Mouse (Mus musculus): Measurements from ENCODE around the gene Arf3.

Gene Arf3

DNA sequence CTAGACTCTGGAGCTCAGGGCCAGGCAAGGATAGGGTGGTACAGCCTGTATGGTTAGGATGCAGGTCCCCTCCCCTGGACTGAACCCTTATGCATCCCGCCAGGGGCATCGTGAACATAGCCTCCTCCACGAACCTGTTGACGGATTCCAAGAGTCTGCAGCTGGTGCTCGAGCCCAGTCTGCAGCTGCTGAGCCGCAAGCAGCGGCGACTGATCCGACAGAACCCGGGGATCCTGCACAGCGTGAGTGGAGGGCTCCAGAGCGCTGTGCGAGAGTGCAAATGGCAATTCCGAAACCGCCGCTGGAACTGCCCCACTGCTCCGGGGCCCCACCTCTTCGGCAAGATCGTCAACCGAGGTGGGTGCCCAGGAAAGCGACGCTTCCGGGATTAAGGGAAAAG lies 27.7 kb upstream of the Arf3 start:
- DNase-seq (ENCODE audit: low spot score in 2 of 2), result no peak

DNA sequence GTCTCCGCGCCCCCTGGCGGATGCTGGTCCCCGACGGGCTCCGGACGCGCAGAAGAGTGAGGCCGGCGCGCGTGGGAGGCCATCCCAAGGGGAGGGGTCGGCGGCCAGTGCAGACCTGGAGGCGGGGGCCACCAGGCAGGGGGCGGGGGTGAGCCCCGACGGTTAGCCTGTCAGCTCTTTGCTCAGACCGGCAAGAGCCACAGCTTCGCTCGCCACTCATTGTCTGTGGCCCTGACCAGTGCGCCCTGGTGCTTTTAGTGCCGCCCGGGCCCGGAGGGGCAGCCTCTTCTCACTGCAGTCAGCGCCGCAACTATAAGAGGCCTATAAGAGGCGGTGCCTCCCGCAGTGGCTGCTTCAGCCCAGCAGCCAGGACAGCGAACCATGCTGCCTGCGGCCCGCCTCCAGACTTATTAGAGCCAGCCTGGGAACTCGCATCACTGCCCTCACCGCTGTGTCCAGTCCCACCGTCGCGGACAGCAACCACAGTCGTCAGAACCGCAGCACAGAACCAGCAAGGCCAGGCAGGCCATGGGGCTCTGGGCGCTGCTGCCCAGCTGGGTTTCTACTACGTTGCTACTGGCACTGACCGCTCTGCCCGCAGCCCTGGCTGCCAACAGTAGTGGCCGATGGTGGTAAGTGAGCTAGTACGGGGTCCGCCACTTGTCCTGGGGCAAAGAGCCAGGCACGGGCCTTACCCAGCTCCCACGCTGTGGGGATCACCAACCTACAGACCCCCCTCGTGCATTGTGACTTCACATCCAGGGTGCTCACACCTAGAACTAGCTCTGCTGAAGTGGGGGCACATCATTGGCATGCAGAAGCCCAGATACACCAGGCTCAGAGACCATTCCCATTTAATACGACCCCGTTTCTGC lies 26.9 kb upstream of the Arf3 start, which contains the start of gene Wnt1:
Wnt1 (plus strand) TSS at position 197 of the 875 bp plus-strand sequence.
- peak; percentile 32 to 47 for DNase-seq (ENCODE audit: low spot score in 2 of 2)

DNA sequence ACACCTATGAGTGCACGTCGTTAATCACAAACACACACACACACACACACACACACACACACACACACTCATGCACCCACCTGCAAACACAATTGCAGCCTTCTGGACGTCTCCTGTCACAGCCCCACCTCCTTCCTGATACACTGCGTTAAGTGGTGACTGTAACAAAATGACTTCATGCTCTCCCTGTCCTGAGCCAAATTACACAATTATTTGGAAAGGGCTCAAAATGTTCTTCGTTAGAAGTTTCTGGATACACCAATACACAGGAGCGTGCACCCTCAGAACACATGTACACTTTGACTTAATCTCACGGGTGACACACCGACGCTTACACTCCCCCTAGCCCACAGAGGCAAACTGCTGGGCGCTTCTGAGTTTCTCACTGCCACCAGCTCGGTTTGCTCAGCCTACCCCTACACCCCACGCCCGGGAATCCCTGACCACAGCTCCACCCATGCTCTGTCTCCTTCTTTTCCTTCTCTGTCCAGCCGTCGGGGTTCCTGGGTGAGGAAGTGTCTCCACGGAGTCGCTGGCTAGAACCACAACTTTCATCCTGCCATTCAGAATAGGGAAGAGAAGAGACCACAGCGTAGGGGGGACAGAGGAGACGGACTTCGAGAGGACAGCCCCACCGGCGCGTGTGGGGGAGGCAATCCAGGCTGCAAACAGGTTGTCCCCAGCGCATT lies 26.1 kb upstream of the Arf3 start:
- DNase-seq (ENCODE audit: low spot score in 2 of 2), result no peak

DNA sequence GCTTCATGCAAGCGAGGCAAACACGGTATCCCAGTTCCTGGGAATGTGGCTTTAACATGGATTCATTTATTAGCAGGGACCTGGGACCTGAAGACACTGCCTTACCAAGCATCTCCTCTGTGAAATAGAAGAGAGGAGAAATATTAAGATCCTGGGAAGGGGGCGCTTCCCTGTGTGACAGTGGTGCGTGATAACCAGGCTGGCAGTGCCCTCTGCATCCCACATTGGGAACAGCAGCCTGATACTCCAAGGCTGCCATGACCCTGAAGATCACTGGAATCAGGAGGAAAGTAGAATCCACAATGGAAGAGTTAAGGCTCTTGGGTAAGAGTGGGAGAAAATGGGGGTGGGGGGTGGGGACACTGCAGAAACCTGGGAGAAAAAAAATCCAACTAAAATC lies 24.9 kb upstream of the Arf3 start:
- DNase-seq (ENCODE audit: low spot score in 2 of 2), result no peak

DNA sequence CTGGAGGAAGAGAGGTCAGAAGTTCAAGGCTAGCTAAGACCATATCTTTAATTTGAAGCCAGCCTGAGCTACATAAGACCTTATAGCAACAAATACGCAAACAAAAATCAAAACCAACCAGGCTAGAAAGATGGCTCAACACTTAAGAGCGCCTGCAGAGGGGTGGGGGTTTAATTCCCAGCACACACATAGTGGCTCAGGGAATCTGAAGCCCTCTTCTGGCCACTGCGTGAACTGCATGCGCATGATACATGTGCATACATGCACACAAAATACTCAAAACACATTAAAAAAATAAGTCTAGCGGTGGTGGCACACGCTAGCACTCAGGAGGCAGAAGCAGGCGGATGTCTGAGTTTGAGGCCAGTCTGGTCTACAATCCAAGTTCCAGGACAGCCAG lies 22.7 kb upstream of the Arf3 start:
- DNase-seq (ENCODE audit: low spot score in 2 of 2), result no peak

DNA sequence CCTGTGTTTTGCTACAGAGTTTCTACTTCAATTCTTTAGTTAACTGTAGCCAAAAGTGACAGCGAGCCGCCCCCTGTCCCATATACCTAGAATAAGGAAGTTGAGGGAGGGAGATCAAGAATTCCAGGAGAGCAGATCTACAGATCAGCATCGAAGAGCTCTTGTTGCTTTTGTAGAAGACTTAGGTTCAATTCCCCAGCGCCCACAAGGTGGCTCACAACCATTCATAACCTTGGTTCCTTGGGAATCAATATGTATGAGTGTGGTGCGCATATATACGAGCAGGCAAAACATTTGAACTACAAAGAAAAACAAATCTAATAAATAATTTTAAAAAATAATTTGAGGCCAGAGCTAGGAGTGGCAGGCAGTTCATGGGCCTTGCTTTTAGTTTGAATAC lies 18.2 kb upstream of the Arf3 start:
- no peak for DNase-seq (ENCODE audit: low spot score in 2 of 2)

DNA sequence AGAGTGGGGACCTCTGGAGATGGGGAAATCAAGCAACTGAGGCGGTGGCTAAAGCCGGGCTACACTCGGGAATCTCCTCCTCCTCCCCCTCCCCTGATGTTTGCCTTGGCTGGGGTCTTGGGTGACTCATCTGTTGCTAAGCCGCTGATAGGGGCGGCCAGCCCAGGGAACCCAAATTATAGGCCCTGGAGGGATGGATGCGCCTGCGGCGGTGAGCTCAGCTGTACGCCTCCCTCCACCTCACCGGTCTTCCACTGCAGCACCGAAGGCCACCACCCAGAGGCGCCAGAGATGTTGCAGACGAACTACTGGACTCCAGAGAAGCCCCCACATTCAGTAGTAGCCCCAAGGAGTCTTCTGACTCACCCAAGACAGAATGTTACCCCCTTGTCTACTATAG lies 17.6 kb upstream of the Arf3 start:
- DNase-seq (ENCODE audit: low spot score in 2 of 2), result no peak

DNA sequence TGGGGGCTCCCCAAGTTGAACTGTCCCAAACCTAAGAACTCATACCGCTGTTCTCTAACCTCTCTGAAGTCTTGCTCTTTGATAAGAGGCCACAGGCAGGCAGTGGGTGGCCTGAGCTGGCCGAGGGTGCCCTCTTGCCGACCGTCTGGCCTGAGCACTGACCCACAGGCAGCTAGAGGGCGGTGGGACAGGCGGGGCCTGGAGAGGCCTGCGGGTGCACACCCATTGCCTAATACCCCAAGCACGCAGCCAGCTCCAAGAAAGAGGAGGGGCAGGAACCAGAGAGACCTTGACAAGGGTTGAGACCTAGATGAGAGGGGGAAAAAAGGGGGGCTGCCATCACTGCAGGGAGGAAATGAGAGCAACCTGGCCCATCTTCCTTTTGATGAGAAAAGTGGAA lies 17.1 kb upstream of the Arf3 start:
- DNase-seq (ENCODE audit: low spot score in 2 of 2), result no peak

DNA sequence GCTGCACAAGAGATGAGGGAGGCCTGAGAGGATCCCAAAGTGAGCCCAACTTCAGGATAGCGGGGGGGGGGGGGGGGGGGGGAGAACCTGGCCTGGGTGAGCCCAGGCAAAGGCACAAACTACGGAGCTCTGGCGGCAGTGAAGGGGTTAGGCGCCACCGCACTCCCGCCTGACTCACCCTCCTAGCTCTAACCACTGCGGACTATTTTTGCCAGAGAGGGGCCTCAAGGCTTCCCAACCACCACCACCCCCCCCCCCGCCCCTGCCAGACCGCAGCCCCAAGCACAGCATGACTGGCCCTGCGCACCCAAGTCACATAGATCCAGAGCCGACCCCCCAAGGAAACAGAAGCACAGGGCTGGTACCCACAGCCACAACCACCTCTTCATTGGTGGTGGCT lies 15.8 kb upstream of the Arf3 start:
- no peak for DNase-seq (ENCODE audit: low spot score in 2 of 2)

DNA sequence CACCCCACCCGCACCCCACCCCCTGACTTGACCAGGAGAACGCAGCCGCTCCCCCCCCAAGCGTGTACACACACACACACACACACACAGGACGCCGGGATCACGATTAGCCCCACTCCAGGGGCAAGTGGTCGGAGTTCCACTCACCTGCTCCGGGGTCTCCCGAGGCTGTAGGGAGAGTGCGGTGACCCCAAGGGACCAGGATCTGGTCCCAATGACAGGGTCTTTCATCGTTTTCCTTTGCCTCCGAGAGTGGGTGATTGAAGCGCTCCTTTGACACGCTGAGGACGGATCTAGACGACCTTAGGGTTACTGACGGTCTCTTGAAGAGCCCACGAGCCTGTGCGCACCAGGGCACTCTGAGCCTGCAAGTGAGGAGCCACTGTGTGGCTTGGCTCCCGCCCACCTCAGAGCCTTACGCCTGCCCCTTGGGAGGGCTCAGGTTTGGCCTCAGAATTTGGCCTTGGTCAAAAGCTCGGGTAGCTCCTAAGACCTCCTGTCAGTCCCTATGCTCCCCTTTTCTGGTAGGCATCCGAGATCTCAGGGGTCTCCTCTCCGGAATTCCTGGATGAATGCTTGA lies 15.3 kb upstream of the Arf3 start:
- no peak for DNase-seq (ENCODE audit: low spot score in 2 of 2)

DNA sequence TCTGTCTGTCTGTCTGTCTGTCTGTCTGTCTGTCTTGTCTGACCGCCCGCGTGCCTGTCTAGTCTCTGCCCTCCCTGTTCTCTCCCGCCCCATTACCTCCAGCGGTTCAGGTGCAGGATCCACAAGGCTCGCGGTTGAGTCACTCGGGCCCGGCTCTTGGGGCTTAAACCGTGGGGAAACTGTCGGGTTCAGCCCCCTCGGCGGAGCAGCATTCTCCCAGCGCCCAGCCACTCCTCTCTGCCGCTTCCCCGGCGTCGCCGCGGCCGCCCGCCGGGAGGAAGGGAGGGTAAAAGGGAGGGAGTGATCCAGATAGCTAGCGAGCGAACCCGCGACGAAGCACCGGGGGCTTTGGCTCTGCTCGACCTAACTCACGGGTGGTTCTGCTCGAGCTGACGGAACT lies 14.7 kb upstream of the Arf3 start, which contains the start of gene Wnt10b:
Wnt10b (minus strand) TSS at position 389 of the 400 bp plus-strand sequence.
- no peak for DNase-seq (ENCODE audit: low spot score in 2 of 2)

DNA sequence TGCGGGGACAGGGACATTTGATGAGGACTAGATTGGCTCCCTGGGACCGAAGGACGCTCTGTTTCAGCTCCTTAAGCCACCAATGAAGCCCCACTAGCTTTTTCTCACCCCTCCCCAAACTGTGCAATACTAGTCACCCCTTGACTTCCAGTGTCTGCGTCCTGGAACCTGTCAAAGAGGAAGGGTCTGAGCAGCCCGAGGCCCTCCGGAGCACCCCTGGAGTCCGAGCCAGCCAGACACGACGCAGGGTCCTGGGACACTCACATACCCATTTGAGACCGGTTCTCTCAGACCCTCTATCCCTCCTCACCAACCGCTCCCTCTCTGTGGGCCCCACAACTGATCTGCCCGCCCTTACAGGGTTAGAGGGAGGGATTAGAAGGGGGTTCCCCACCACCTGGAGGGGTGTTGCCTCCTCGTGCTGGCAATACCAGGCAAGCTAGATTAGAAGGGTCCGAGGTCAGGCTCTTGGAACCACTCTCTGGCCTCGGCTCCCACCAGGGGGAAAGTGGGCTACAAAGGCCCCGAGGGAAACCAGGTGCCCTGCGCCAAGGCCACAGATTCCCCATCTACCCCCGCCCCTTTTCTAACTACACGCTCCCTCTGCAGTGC lies 14.1 kb upstream of the Arf3 start:
- DNase-seq (ENCODE audit: low spot score in 2 of 2), result peak; percentile 20 to 23

DNA sequence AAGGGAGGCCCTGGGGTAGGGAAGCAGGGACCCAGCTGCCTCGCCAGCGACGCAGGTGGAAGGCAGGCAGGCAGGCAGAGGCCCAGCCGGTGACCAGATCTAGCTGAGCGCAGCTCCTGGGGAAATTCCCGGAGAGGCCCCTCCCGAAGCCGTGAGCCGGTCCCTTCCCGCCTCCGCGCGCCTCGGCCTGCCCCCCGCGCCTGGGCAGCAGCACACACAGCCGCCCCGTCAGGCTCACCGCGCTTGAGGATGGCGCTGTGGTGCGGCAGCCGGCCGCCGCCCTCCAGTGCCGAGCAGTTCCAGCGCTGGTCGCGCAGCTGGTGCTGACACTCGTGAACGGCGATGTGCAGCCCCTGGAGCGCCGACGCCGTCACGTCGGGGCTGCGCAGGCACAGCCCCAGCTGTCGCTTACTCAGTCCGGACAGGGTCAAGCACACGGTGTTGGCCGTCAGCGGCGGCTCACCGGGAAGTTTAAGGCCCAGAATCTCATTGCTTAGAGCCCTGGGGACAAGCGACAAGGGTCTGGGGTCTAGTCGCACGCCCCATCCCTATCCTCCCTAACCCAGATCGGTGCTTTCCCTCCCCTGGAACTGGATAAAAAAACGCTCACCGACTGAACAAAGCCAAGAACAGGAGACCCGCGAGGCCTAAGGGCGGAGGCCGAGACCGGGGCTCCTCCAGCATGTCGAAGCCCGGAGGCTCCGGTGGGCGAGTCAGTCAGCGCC lies 13.4 kb upstream of the Arf3 start:
- DNase-seq (ENCODE audit: low spot score in 2 of 2), result peak; percentile 35 to 50

DNA sequence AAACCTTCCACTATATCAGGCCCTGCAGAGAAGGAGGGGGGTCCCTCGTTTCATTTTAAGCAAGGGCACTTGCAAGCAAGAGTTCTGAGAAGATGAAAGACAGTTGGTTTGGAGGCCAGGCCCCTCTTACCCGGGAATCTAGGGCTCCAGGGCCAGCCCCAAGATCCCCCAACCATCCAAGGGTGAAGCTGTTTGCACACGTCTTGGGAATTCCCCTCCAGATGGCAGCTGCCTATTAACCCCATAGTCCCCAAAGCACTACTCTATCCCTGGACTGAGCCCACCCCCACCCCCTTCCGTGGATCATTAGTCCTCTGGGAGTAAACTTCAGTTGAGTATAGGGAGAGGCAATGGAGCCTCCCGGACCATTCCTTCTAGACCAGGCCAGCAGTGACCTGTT lies 12.5 kb upstream of the Arf3 start:
- no peak for DNase-seq (ENCODE audit: low spot score in 2 of 2)

DNA sequence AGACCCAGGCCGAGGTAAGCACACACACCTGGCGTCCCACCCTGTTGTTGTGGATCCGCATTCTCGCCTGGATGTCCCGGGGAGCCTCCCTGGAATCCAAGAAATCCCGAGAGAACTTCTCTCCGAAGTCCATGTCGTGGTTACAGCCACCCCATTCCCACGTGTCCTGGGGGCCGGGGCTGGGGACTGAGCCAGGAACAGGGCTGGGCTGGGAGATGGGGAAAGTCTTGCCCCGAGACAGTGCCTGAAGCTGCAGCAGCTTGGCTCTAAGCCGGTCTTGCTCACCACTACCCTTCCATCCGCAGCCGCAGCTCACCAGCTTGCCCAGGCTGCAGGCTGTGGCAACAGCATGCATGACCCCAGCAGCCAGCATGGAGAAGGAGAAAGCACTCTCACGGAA lies 11.1 kb upstream of the Arf3 start:
- no peak for DNase-seq (ENCODE audit: low spot score in 2 of 2)

DNA sequence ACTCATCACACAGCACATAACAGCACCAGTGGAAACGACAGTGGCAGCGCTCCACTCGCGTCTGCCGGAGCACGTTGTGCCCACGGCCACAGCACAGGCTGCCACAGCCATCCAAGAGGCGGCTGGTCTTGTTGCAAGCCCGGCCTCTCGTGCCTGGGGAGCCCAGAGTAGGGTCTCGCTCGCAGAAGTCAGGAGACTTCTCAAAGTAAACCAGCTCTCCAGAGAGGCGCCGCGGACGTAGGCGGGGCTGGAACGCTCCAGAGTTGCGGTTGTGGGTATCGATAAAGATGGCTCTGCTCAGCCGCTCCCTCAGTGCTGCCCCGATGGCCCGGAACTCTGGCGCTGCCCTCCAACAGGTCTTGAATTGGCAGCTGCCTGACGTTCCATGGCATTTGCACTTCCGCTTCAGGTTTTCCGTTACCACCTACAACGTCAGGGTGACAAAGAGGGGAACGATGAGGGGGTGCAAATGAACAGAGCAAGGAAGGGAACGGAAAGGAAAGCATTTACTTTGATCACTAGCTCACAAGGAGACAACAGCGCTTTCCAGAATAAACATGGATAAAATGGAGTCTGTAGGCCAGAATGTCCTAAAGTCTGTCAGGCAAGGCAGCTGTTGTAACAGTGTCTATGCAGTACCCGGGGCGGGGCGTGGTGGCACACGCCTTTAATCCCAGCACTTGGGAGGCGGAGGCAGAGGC lies 9.6 kb upstream of the Arf3 start:
- peak; percentile 48 to 59 for DNase-seq (ENCODE audit: low spot score in 2 of 2)

DNA sequence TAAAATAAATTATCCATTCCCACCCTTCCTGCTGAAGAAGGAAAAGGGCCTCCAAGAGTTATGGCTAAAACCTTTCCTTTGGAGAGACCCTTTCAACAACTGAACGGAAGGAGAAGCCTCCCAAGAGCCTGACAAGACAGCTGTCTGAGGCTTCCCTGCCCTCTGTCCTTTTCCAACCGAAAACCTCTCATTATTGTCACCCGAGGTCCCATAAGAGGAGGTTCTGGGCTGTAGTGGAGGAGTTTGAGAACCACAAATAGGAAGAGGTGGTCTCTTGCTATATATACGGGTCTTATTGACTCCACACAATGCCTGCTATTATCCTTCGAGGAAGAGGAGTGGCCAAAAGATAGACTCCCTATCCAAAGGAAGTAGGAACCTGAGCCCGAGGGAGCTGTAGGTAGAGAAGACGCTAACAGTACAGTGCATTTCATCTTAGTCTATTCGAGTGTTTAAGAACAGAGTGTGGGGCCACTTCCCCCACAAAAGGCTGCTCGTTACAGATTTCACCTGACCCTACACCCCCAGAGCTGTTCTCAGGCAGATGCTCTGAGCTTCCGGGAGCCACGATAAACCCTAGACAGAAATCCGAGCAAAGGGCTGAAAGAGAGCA lies 8.9 kb upstream of the Arf3 start:
- no peak for DNase-seq (ENCODE audit: low spot score in 2 of 2)

DNA sequence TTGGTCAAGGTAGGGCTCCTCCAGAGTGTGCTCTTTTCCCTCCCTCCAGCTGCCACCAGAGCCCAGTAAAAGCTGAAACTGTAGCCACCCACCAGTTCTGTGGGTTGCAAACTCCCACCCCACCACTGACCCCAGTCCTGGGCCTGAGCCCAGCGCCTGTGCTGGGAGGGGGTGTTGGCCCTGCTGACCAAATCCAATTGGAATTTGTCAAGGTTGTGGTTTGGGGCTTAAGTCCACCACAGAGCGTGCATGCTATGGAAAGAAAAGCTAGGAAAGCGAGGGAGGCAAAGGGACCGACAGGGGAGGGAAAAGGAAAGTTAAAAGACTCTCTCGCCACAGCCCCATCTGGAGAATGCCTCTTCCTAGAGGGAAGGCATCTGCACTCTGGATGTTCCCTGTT lies 5.2 kb upstream of the Arf3 start:
- no peak for DNase-seq (ENCODE audit: low spot score in 2 of 2)

DNA sequence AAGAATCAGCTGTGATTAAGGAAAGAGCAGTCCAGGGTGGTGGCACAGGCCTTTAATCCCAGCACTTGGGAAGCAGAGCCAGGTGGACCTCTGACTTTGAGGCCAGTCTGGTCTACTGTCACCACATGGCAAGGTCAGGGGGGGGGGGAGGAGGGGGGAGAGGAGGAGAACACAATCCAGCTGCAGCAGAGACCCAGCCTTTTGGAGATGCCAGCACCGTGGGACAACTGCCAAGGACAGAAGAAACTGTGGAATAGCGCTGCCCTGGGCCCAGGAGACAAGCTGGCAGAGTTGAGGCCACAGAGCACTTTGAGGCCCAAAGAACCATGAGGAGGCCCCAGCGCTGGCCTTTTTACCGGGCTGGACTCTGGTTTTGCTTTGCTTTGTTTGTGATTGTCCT lies 2.9 kb upstream of the Arf3 start:
- no peak for DNase-seq (ENCODE audit: low spot score in 2 of 2)

DNA sequence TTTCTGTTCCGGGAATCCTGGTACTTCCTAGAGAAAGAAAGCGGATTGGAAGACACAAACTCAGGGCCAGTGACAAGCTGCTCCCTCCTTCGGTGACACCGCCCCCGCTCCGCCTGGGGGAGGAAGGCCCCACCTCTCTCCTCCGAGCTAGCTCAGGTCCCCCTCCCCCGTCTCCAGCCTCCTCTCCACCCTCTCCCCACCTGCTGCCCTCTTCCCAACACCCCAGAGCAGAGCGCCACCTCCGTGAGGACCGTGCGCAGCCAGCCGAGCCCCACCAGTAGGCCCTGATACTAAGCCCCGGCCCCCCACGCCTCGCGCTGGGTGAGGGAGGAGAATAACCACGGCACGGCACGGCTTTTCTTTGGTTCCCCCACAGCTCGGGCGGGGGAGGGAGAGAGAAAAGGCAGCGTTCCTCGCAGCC lies 803 bp downstream of the Arf3 start:
- DNase-seq (ENCODE audit: low spot score in 2 of 2), result peak; percentile 60 to 68

DNA sequence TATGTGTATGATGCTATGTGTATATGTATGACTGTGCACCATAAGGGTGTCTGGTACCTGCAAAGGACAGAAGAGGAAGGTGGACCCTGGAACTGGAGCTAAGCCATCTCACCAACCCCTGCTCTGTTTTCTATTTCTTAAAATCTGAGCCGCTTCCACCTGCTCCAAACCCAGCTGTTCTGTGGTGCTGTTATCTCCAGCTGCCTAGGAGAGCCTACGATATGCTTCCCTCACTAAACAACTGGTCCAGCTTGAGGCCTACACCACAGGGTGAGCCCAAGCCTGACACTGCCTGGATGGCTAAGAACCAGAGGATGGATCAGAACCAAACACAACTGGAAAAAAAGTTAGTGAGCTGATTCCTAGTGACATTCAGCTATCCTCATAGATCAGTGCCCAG lies 8.9 kb downstream of the Arf3 start:
- no peak for DNase-seq (ENCODE audit: low spot score in 2 of 2)
